Mouse (Mus musculus) intestine, embryonic 15.5 days (tissue): ENCODE measurements around the gene Gm5108. TPM values are rescaled to one million over a fixed set of nuclear protein-coding genes. Genes with fewer than 3 reads are reported as not detected.

ENCODE experiments used
- ATAC-seq: fragments of 200-750 bp; cut with Nextera tagmentation; 2 replicates; pipeline ENCODE4 v1.8.0; 2017; ENCODE audit warnings: moderate TSS enrichment, moderate library complexity
- H3K27ac ChIP-seq: fragments of 300-500 bp; sonication (generic); 2 replicates; pipeline ENCODE4 v1.5.1; 2015; ENCODE audit warnings: mild to moderate bottlenecking, inconsistent platforms
- H3K27me3 ChIP-seq: fragments of 300-500 bp; sonication (generic); replicated peaks from 2 replicates; pipeline ENCODE4 v1.6.1; 2015; ENCODE audit warnings: inconsistent platforms
- H3K36me3 ChIP-seq: fragments of 300-500 bp; sonication (generic); 2 replicates; pipeline ENCODE4 v1.6.1; 2015; ENCODE audit warnings: inconsistent platforms
- H3K4me1 ChIP-seq: fragments of 300-500 bp; sonication (generic); replicated peaks from 2 replicates; pipeline ENCODE4 v1.6.1; 2015; ENCODE audit warnings: inconsistent platforms
- H3K4me2 ChIP-seq: fragments of 300-500 bp; sonication (generic); replicated peaks from 2 replicates; pipeline ENCODE4 v1.6.1; 2015; ENCODE audit warnings: mild to moderate bottlenecking, inconsistent platforms
- H3K4me3 ChIP-seq: fragments of 300-500 bp; sonication (generic); replicated peaks from 2 replicates; pipeline ENCODE4 v1.5.1; 2015; ENCODE audit warnings: inconsistent platforms
- H3K9ac ChIP-seq: fragments of 300-500 bp; sonication (generic); 2 replicates; pipeline ENCODE4 v1.6.1; 2015; ENCODE audit warnings: inconsistent platforms
- H3K9me3 ChIP-seq: fragments of 300-500 bp; sonication (generic); 2 replicates; pipeline ENCODE4 v1.6.1; 2016; ENCODE audit warnings: inconsistent platforms
- WGBS: fragments of 180-500 bp; shearing (Covaris S2); methylation state at CpG from one replicate; pipeline ENCODE4 v1.1.7; 2015; 5-methylcytosine and 5-hydroxymethylcytosine counted together
- polyA plus RNA-seq: library from polyadenylated mRNA; unstranded; fragments of >200 nt; fragmentation: Nextera tagmentation; extraction: Ambion mirVana; gene quantifications from 2 replicates; pipeline ENCODE4 v1.2.1, GENCODE M21; 2015

Gm5108 gene
- not detected in 2 replicates for polyA plus RNA-seq

GRCm38 (mm10) chr5:67941369-67941768 is at the start of gene Gm5108:
Gene Gm5108 (plus strand): TSS chr5:67941669.
- H3K27ac ChIP-seq = no peak within 1 kb of the TSS
- H3K4me1 ChIP-seq = no peaks in the 10 kb centered on the region
- H3K27me3 ChIP-seq = no peaks in the 10 kb centered on the region
- no peaks in the 10 kb centered on the region for H3K36me3 ChIP-seq
- no peak for ATAC-seq
- H3K4me3 ChIP-seq = no peak within 1 kb of the TSS
- H3K9ac ChIP-seq = no peak within 1 kb of the TSS
- H3K4me2 ChIP-seq = no peak within 1 kb of the TSS
- 70% methylated on average over 2 of the region's 2 CpGs for WGBS
- no peaks in the 10 kb centered on the region for H3K9me3 ChIP-seq

DNA sequence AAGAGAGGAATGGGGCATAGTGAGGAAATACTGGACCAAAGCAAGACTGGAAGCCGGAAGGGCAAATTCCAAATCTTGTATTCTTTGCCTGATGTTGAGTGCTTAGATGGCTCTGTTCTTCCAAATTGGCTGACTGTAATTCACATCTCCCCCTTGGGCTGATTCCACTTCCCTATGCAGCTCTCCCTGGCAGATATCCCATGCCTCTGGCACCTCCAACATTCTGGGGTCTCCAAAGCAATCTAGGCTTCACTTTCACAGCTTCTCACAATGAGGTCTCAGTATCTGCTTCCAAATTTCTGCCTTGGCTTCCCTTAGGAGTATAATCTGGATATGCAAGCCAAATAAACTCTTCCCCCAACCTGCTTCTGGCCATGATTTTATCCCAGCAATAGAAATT is 42.5 kb upstream of the Gm5108 start:
- no peaks in the 10 kb centered on the region for H3K4me1 ChIP-seq
- no peaks in the 10 kb centered on the region for H3K27me3 ChIP-seq
- WGBS = 96% methylated on average over 1 of the region's 1 CpGs
- no peak overlapping the region for H3K27ac ChIP-seq
- H3K9me3 ChIP-seq = no peaks in the 10 kb centered on the region
- no peak for ATAC-seq
- no peak overlapping the region for H3K9ac ChIP-seq
- no peak overlapping the region for H3K4me2 ChIP-seq
- no peak overlapping the region for H3K4me3 ChIP-seq
- H3K36me3 ChIP-seq = no peaks in the 10 kb centered on the region

DNA sequence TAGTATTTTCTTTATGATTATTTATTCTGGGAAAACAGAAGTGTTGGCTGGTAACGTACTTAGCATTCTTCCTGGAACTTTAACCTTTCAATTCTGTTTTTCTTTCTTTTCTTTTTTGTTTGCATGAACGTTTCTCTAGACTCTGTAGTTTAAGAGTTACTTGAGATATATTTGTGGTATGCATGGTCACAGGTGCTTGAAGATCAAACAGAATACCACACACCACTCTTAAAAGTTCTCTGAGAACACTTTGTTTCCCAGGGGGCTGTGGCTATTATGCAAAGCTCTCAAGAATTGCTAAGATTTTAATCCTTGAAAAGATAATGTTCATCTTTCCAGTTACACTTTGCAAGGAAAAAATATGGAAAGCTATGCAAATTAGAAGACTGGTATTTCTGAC is 36.9 kb upstream of the Gm5108 start:
- Histone ChIP-seq H3K9me3 (no peaks in the 10 kb centered on the region), H3K9ac (no peak overlapping the region), H3K36me3 (no peaks in the 10 kb centered on the region), H3K27me3 (no peaks in the 10 kb centered on the region), H3K4me3 (no peak overlapping the region), H3K27ac (no peak overlapping the region), H3K4me1 (no peaks in the 10 kb centered on the region), H3K4me2 (no peak overlapping the region)
- WGBS = 58% methylated on average over 2 of the region's 2 CpGs
- no peak for ATAC-seq

DNA sequence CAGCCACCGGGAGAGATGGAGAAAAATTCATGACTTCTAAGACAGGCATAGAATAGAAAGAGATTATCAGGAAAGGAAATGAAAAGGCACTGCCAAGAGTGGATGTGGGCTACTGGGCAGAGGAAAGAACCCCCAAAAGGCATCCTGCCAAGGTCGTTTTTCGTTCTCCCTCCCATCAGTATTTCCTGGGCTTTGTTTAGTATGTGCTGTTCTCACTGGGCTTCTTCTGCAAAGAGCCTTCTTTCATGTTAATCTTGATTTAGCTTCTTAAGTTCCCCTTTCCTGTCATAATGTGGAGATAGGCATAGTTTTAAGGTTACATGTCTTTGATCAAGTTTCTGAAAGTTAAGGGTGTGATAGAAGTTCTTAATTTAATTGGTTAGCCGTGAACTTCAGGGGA is 10.9 kb upstream of the Gm5108 start:
- no peak overlapping the region for H3K9ac ChIP-seq
- H3K27ac ChIP-seq = no peak overlapping the region
- 56% methylated on average over 4 of the region's 4 CpGs for WGBS
- no peak overlapping the region for H3K4me2 ChIP-seq
- no peaks in the 10 kb centered on the region for H3K27me3 ChIP-seq
- no peaks in the 10 kb centered on the region for H3K36me3 ChIP-seq
- H3K4me1 ChIP-seq = no peaks in the 10 kb centered on the region
- no peak for ATAC-seq
- H3K9me3 ChIP-seq = no peaks in the 10 kb centered on the region
- no peak overlapping the region for H3K4me3 ChIP-seq

GRCm38 (mm10) chr5:67931623-67932022 is 9.8 kb upstream of the Gm5108 start:
- H3K36me3 ChIP-seq = no peaks in the 10 kb centered on the region
- no peak overlapping the region for H3K4me2 ChIP-seq
- no peak overlapping the region for H3K4me3 ChIP-seq
- no peaks in the 10 kb centered on the region for H3K9me3 ChIP-seq
- no peak overlapping the region for H3K27ac ChIP-seq
- no peaks in the 10 kb centered on the region for H3K4me1 ChIP-seq
- peak; percentile 97 for ATAC-seq
- no peak overlapping the region for H3K9ac ChIP-seq
- H3K27me3 ChIP-seq = no peaks in the 10 kb centered on the region
- WGBS = 27% methylated on average over 2 of the region's 2 CpGs

- no peak for ATAC-seq
- WGBS = 43% methylated on average over 2 of the region's 2 CpGs
These were observed 1.7 kb downstream of the Gm5108 start for GRCm38 (mm10) chr5:67943199-67943598.

GRCm38 (mm10) chr5:67944074-67944785 is 2.8 kb downstream of the Gm5108 start:
- no peak overlapping the region for H3K4me3 ChIP-seq
- peak; percentile 70 for ATAC-seq
- H3K4me2 ChIP-seq = no peak overlapping the region
- H3K27me3 ChIP-seq = no peaks in the 10 kb centered on the region
- H3K27ac ChIP-seq = no peak overlapping the region
- no peaks in the 10 kb centered on the region for H3K9me3 ChIP-seq
- H3K4me1 ChIP-seq = no peaks in the 10 kb centered on the region
- H3K9ac ChIP-seq = no peak overlapping the region
- H3K36me3 ChIP-seq = no peaks in the 10 kb centered on the region
- WGBS = 52% methylated on average over 1 of the region's 1 CpGs

More at GRCm38 (mm10) chr5:67943199-67943598, 1.7 kb downstream of the Gm5108 start:
- H3K4me3 ChIP-seq = no peak overlapping the region
- no peak overlapping the region for H3K9ac ChIP-seq
- no peak overlapping the region for H3K27ac ChIP-seq
- H3K36me3 ChIP-seq = no peaks in the 10 kb centered on the region
- H3K4me1 ChIP-seq = no peaks in the 10 kb centered on the region
- H3K27me3 ChIP-seq = no peaks in the 10 kb centered on the region
- no peaks in the 10 kb centered on the region for H3K9me3 ChIP-seq
- H3K4me2 ChIP-seq = no peak overlapping the region

GRCm38 (mm10) chr5:67946321-67946720 is 4.9 kb downstream of the Gm5108 start, which contains the start of gene Gm21905:
Gene Gm21905 (minus strand): TSS chr5:67946421.
- Histone ChIP-seq H3K27me3 (no peaks in the 10 kb centered on the region), H3K27ac (no peak within 1 kb of the TSS), H3K9me3 (no peaks in the 10 kb centered on the region), H3K4me1 (no peaks in the 10 kb centered on the region), H3K36me3 (no peaks in the 10 kb centered on the region), H3K4me3 (no peak within 1 kb of the TSS), H3K4me2 (no peak within 1 kb of the TSS), H3K9ac (no peak within 1 kb of the TSS)
- no peak for ATAC-seq
- 87% methylated on average over 5 of the region's 5 CpGs for WGBS

DNA sequence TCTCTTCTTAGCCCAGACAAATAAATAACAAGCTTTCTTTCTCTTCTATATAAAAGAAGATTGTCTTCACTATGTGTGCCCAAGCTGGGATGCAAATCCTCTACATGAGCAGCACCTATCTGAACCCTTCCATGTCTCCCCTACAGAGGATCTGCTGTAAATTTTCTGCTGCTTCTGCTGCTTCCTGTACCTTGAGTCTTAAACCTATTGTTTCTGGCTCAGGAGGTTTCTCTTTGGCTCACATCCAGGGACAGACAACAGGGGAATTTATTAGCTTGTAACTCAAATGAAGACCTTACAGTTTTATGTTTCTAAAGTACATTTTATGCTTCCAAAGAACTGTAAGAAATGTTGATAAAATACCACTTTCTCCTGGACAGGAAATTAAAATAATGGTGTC is 5.5 kb downstream of the Gm5108 start:
- Histone ChIP-seq H3K4me3 (no peak overlapping the region), H3K27me3 (no peaks in the 10 kb centered on the region), H3K36me3 (no peaks in the 10 kb centered on the region), H3K27ac (no peak overlapping the region), H3K9ac (no peak overlapping the region), H3K4me1 (no peaks in the 10 kb centered on the region), H3K4me2 (no peak overlapping the region), H3K9me3 (no peaks in the 10 kb centered on the region)
- ATAC-seq = no peak

DNA sequence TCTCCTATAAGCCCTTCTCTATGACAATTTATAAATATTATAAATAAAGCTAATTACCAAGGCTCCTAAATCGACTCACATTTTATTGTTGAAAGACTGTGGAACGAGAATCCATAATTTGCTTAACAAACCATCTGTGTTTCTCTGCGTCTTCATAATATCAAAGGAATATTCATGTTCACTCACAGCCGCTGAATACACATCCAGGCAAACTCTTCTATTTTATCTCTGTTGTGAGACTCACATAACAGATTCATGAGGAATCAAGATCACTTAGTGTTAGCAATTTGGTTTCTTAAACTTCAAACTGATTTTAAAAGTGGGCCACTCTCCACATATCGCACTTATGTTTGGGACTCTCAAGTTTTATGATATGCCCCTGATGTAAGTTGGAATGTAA is 6.6 kb downstream of the Gm5108 start:
- Histone ChIP-seq H3K4me1 (no peaks in the 10 kb centered on the region), H3K9me3 (no peaks in the 10 kb centered on the region), H3K27me3 (no peaks in the 10 kb centered on the region), H3K9ac (no peak overlapping the region), H3K36me3 (no peaks in the 10 kb centered on the region), H3K4me2 (no peak overlapping the region), H3K27ac (no peak overlapping the region), H3K4me3 (no peak overlapping the region)
- ATAC-seq = no peak
- WGBS = 90% methylated on average over 5 of the region's 5 CpGs

DNA sequence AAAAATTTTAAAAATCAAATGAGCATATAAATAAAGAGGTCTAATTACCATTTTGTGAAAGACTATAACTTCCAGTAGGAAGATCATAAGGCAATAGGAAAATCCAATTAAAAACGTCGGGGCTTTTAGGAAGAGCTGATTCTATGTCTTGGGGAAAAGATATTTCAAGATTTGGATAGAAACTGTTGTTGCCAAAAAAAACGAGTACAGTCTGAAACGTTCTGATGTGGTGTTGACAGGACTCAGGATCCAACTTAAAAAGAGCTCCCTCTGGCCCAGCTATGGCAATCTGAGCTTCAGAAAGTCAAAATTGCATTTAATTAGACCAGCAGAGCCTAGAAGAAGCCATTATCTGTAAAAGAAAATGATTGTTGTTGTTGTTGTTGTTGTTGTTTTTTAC is 12.6 kb downstream of the Gm5108 start:
- H3K4me1 ChIP-seq = no peaks in the 10 kb centered on the region
- H3K27ac ChIP-seq = no peak overlapping the region
- no peaks in the 10 kb centered on the region for H3K27me3 ChIP-seq
- H3K4me2 ChIP-seq = no peak overlapping the region
- WGBS = 82% methylated on average over 4 of the region's 4 CpGs
- H3K9ac ChIP-seq = no peak overlapping the region
- H3K9me3 ChIP-seq = no peaks in the 10 kb centered on the region
- no peak overlapping the region for H3K4me3 ChIP-seq
- no peak for ATAC-seq
- no peaks in the 10 kb centered on the region for H3K36me3 ChIP-seq

DNA sequence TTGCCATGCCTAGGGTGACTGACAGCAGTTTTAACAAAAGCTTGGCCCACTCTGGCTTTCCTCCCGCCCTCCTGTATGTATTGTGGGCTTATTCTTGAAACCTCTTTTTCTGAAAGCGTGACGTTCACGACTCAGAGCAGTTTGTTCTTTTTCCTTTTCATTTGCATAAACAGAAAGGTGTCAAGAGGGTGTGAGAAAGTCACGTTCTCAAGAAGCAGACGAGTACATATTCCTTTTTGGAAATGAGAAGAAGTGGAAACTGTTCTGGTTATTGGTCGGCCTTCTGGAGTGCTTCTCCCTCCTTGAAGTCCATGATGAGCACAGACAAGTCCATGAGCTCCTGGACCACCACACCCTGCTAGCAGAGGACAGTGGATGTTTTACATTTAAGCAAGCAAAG is 14.0 kb downstream of the Gm5108 start:
- no peaks in the 10 kb centered on the region for H3K36me3 ChIP-seq
- no peak overlapping the region for H3K27ac ChIP-seq
- H3K4me1 ChIP-seq = no peaks in the 10 kb centered on the region
- H3K4me3 ChIP-seq = no peak overlapping the region
- H3K9me3 ChIP-seq = no peaks in the 10 kb centered on the region
- WGBS = 78% methylated on average over 7 of the region's 7 CpGs
- H3K27me3 ChIP-seq = no peaks in the 10 kb centered on the region
- H3K9ac ChIP-seq = no peak overlapping the region
- H3K4me2 ChIP-seq = no peak overlapping the region
- ATAC-seq = no peak
